Mouse (Mus musculus) stomach, postnatal 0 days (tissue): ENCODE results near the gene Gm49403. TPM values are rescaled to one million over a fixed set of nuclear protein-coding genes. Genes with fewer than 3 reads are reported as not detected.

Experiments
- ATAC-seq: fragments of 200-750 bp; cut with Nextera tagmentation; 2 replicates; pipeline ENCODE4 v1.8.0; 2017; ENCODE audit not compliant: low FRiP score, low TSS enrichment
- DNase-seq: peaks from one replicate; pipeline ENCODE4 v3.0.0-alpha.2; 2016; ENCODE audit warnings: low spot score
- H3K27ac ChIP-seq: fragments of 300-500 bp; sonication (generic); replicated peaks from 2 replicates; pipeline ENCODE4 v1.5.1; 2014; ENCODE audit warnings: mild to moderate bottlenecking, control low read depth
- H3K27me3 ChIP-seq: fragments of 300-500 bp; sonication (generic); 2 replicates; pipeline ENCODE4 v1.6.1; 2014; ENCODE audit warnings: low read length; ENCODE audit not compliant: control insufficient read depth, insufficient read depth
- H3K36me3 ChIP-seq: fragments of 300-500 bp; sonication (generic); 2 replicates; pipeline ENCODE4 v1.6.1; 2014; ENCODE audit warnings: low read length, mixed read lengths; ENCODE audit not compliant: control insufficient read depth, insufficient read depth
- H3K4me1 ChIP-seq: fragments of 300-500 bp; sonication (generic); replicated peaks from 2 replicates; pipeline ENCODE4 v1.6.1; 2014; ENCODE audit warnings: antibody characterized with exemption; ENCODE audit not compliant: control insufficient read depth, insufficient read depth
- H3K4me2 ChIP-seq: fragments of 300-500 bp; sonication (generic); replicated peaks from 2 replicates; pipeline ENCODE4 v1.6.1; 2014; ENCODE audit warnings: low read depth, mild to moderate bottlenecking, control low read depth, moderate library complexity
- H3K4me3 ChIP-seq: fragments of 300-500 bp; sonication (generic); 2 replicates; pipeline ENCODE4 v1.5.1; 2014; ENCODE audit warnings: low read depth, low read length, control low read depth
- H3K9ac ChIP-seq: fragments of 300-500 bp; sonication (generic); 2 replicates; pipeline ENCODE4 v1.6.1; 2014; ENCODE audit warnings: mild to moderate bottlenecking, low read length, control low read depth, mixed read lengths
- H3K9me3 ChIP-seq: fragments of 300-500 bp; sonication (generic); 2 replicates; pipeline ENCODE4 v1.6.1; 2016; ENCODE audit warnings: low read length; ENCODE audit not compliant: control insufficient read depth
- CTCF ChIP-seq: IDR thresholded peaks from 2 replicates; pipeline ENCODE4 v1.5.1; 2016; ENCODE audit warnings: antibody characterized with exemption, low read depth, mild to moderate bottlenecking, moderate library complexity
- EP300 ChIP-seq: optimal IDR thresholded peaks from 2 replicates; pipeline ENCODE3; 2016; ENCODE audit warnings: antibody characterized with exemption
- WGBS: fragments of 180-500 bp; shearing (Covaris S2); extraction: QIAGEN DNeasy Blood & Tissue Kit; methylation state at CpG from one replicate; pipeline ENCODE4 v1.1.7; 2014; 5-methylcytosine and 5-hydroxymethylcytosine counted together
- polyA plus RNA-seq: library from polyadenylated mRNA; unstranded; fragments of >200 nt; fragmentation: Nextera tagmentation; extraction: Ambion mirVana; gene quantifications from 2 replicates; pipeline ENCODE4 v1.2.1, GENCODE M21; 2015

Gm49403 gene
- polyA plus RNA-seq, 1 experiment from 2014 or later: not detected

DNA sequence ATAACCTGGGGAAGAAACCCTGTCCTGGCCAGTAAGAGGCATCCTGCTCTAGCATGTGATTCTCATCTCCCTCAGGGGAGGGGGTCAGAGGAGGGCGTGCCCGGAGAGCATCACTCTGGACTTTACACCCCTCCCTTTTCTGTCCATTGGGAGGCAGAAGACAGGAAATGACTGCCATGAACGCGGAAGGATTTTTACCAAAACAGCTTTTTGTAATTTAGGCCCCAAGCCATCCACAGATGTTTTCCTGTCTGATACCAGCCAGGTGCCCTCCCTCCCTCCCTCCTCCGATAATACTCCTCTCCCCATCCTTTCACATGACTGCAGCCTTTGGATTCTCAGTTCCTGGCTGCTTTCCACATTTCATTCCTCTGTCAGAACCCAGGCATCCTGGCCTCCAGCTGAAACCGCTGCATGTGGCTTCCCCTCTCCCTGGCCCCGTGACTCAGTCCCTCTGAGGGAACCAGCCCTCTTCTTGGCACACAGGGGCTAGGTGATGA, 33.3 kb upstream of the Gm49403 start, which contains the start of gene Lrrn4cl:
Gene Lrrn4cl, plus strand, starts transcription at position 367 of the 500 bp plus-strand sequence.
- 16% methylated on average over 7 of the region's 7 CpGs for WGBS
- ATAC-seq: peak; percentile 88
- Histone ChIP-seq H3K27ac (peak within 1 kb of the TSS; percentile 61), H3K4me2 (peak within 1 kb of the TSS; percentile 14; the same call in 1 of the 2 replicates), H3K4me1 (no peaks in the 10 kb centered on the region; the same call in 1 of the 2 replicates), H3K27me3 (no peaks in the 10 kb centered on the region), H3K9me3 (no peaks in the 10 kb centered on the region), H3K9ac (peak within 1 kb of the TSS; percentile 35; the same call in 1 of the 2 replicates), H3K36me3 (peaks cover 13% of the 10 kb centered on the region), H3K4me3 (no peak within 1 kb of the TSS)
- TF ChIP-seq EP300 (no peak), CTCF (peak; percentile 27)
- DNase-seq: peak; percentile 46

DNA sequence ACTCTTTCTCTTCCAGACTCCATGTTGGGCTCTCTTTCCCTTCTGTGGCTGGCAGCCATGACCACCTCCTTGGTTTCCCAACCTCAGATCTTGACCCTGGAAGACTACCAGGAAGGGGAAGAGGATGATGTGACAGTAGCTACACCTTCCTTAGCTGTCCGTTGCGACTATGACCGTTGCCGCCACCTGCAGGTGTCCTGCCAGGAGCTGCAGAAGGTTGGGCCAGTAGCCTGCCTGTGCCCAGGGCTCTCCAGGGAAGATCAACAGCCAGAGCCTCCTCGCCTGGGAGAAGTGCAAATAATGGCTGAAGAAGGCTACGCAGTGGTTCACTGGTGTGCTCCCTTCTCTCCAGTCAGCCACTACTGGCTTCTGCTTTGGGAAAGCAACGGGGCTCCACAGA, 32.1 kb upstream of the Gm49403 start:
- ATAC-seq (peak; percentile 34; the same call in 1 of the 2 replicates), DNase-seq (peak; percentile 52)
- H3K9me3 ChIP-seq: no peaks in the 10 kb centered on the region
- H3K27ac ChIP-seq: no peak overlapping the region
- no peak for TF ChIP-seq EP300
- TF ChIP-seq CTCF: peak; percentile 34; the same call in 1 of the 2 replicates
- no peak overlapping the region for H3K9ac ChIP-seq
- H3K4me2 ChIP-seq: no peak overlapping the region
- H3K4me3 ChIP-seq: no peak overlapping the region
- no peaks in the 10 kb centered on the region; the same call in 1 of the 2 replicates for H3K4me1 ChIP-seq
- peaks cover 7% of the 10 kb centered on the region for H3K36me3 ChIP-seq
- H3K27me3 ChIP-seq: no peaks in the 10 kb centered on the region
- WGBS: 44% methylated on average over 7 of the region's 7 CpGs

DNA sequence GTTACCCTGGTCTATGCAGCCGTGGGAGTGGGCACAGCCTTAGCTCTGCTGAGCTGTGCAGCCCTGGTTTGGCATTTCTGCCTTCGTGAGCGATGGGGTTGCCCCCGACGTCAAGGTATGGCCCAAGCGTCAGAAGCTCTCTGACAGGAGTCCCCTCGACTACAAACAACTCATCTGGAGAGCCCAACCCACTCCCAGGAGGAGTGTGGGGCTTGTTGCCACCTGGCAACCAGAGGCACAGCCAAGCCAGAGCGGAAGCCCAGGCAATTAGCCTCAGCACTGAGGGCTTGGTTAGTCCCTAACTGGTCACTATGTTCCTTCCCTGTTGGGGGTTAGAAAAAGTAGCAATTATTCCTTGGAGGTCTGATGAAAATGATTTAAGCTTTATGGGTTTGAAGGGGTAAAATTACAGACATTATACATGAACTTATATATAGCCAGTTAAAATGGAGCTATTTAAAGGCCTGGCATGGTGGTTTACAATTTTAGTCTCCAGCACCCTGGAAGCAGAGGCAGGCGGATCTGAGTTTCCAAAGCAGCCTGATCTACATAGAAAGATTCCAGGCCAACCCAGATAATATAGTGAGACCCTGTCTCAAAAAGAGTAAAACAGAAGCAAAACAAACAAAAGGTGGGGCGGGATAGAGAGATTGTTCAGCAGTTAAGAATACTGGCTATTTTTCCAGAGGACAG, 31.3 kb upstream of the Gm49403 start:
- no peak overlapping the region for H3K9ac ChIP-seq
- no peaks in the 10 kb centered on the region for H3K9me3 ChIP-seq
- H3K4me3 ChIP-seq: no peak overlapping the region
- H3K27me3 ChIP-seq: no peaks in the 10 kb centered on the region
- 47% methylated on average over 10 of the region's 10 CpGs for WGBS
- H3K4me1 ChIP-seq: no peaks in the 10 kb centered on the region; the same call in 1 of the 2 replicates
- ATAC-seq (no peak; the same call in 1 of the 2 replicates), DNase-seq (no peak)
- H3K4me2 ChIP-seq: no peak overlapping the region
- TF ChIP-seq EP300: no peak
- no peak for TF ChIP-seq CTCF
- H3K36me3 ChIP-seq: peaks cover 2% of the 10 kb centered on the region
- H3K27ac ChIP-seq: no peak overlapping the region

DNA sequence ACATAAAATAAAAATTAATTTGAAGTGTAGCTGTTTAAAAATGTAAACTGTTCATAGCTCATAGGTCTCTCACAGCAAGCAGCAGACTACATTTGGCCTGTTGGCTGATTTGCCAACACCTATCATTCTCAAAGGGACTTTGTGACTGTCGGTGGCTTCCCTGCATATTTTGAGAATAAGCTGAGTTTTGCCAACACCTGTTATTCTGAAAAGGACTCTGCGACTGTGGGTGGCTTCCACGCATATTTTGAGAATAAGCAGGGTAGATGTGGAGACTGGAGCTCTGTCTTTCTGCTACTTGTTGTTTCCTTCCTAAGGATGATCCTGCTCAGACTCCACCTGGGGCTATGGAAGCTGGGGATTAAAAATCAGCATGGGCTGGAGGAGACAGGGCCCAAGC, 30.6 kb upstream of the Gm49403 start:
- TF ChIP-seq CTCF: no peak
- ATAC-seq (no peak), DNase-seq (no peak)
- Histone ChIP-seq H3K36me3 (no peaks in the 10 kb centered on the region), H3K4me2 (no peak overlapping the region), H3K9ac (no peak overlapping the region), H3K27me3 (no peaks in the 10 kb centered on the region), H3K27ac (no peak overlapping the region), H3K4me3 (no peak overlapping the region), H3K4me1 (no peaks in the 10 kb centered on the region; the same call in 1 of the 2 replicates), H3K9me3 (no peaks in the 10 kb centered on the region)
- WGBS: 83% methylated on average over 3 of the region's 3 CpGs

DNA sequence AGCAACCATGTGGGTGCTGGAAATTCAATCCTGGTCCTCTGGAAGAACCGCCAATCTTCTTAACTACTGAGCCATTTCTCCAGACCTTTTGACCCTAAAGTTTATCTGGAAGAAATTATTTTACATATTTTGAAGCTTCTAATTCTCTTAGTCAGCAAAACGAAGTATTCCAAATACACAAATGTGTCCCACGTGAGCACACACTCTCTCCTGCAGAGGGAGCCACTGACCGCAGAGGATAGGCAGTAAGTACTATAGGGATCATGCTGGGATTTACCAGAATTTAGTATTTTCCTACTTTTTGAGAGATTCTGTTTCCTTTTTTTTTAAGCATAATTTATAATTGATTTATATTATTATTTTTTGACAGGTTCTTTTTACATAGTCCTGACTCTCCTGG, 26.0 kb upstream of the Gm49403 start:
- Histone ChIP-seq H3K4me1 (no peaks in the 10 kb centered on the region), H3K27me3 (no peaks in the 10 kb centered on the region), H3K9me3 (no peaks in the 10 kb centered on the region), H3K36me3 (no peaks in the 10 kb centered on the region), H3K9ac (no peak overlapping the region), H3K4me2 (no peak overlapping the region), H3K27ac (no peak overlapping the region), H3K4me3 (no peak overlapping the region)
- TF ChIP-seq CTCF (peak; percentile 84), EP300 (no peak)
- DNase-seq (peak; percentile 78), ATAC-seq (0 out of 2 replicates have a peak, but pooled peaks have one; percentile 65)
- WGBS: 34% methylated on average over 4 of the region's 4 CpGs

DNA sequence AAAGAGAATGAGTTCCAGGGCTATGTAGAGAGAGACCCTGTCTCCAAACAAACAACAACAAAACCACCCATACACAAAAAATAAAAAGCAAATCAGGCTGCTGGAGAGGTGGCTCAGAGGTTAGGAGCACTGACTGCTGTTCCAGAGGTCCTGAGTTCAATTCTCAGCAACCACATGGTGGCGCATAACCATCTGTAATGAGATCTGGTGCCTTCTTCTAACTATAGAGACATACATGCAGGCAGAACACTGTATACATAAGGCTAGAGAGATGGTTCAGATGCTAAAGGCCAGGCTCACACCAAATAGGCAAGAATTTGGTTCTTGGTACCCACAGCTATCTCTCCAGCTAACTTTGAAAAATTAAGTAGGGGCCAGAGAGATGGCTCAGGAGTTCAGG, 24.7 kb upstream of the Gm49403 start:
- WGBS: 13% methylated on average over 1 of the region's 1 CpGs
- Histone ChIP-seq H3K4me1 (no peaks in the 10 kb centered on the region), H3K36me3 (no peaks in the 10 kb centered on the region), H3K9me3 (no peaks in the 10 kb centered on the region), H3K4me2 (no peak overlapping the region), H3K27ac (no peak overlapping the region), H3K9ac (no peak overlapping the region), H3K27me3 (no peaks in the 10 kb centered on the region), H3K4me3 (no peak overlapping the region)
- no peak for ATAC-seq
- DNase-seq: no peak
- TF ChIP-seq CTCF (peak; percentile 70), EP300 (no peak)
